ENCODE assay signal across 11 mouse cellular contexts in the genomic region with DNA sequence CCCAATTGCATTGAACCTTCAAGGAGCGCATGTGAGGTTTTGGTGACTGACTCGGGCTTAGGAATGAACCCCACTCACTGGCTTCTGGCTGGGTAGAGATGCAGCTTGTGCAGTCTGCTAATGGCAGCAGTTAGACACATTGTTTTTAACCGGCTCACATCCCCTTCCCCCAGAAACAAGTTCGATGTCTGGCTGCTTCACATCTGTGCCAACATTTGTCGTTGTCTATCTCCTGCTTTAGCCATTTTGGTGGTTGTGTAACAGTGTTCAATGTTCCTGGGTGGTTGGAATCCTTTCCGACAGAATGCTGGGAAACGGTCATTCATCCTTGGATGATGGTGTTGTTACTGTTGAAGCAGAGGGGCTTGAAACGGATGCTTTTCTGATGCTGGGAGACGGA.
DNase-seq lines count a peak whose midpoint lies in the region; ATAC-seq and TF ChIP-seq lines count a peak whose summit lies in the region.
"Had no signal": no experiment of that assay in that cellular context is flagged by ENCODE, and none has a peak within 500 bp of the region (broad histone marks: within the 10 kb centered on the region; RNA-seq: fewer than 3 reads in every experiment).

No protein-coding gene starts in this region.

- H3K4me3 ChIP-seq in hindbrain, embryonic 13.5 days = no peak overlapping the region
- H3K4me3 ChIP-seq in hindbrain, embryonic 12.5 days = no peak overlapping the region
- no peak overlapping the region for H3K4me3 ChIP-seq in midbrain, embryonic 10.5 days
- H3K4me3 ChIP-seq in midbrain, embryonic 16.5 days (ENCODE audit: low read depth, low read length) = no peak overlapping the region
- H3K4me3 ChIP-seq in forebrain, postnatal 0 days (ENCODE audit: low read depth, low read length) = no peak overlapping the region
- no peak overlapping the region for H3K4me3 ChIP-seq in stomach, embryonic 15.5 days (replicated peaks)
- H3K4me3 ChIP-seq: heart, embryonic 10.5 days; liver, embryonic 13.5 days had no signal

- no peak overlapping the region for H3K9ac ChIP-seq in hindbrain, embryonic 13.5 days
- H3K9ac ChIP-seq in hindbrain, embryonic 12.5 days = no peak overlapping the region
- no peak overlapping the region for H3K9ac ChIP-seq in midbrain, embryonic 16.5 days (ENCODE audit: low read depth, low read length)
- H3K9ac ChIP-seq in forebrain, postnatal 0 days = no peak overlapping the region
- no peak overlapping the region for H3K9ac ChIP-seq in stomach, embryonic 15.5 days
- H3K9ac ChIP-seq: liver, embryonic 13.5 days had no signal

- WGBS in hindbrain, embryonic 13.5 days = 68% methylated on average over 9 of the region's 9 CpGs
- 69% methylated on average over 9 of the region's 9 CpGs for WGBS in hindbrain, embryonic 12.5 days
- WGBS in midbrain, embryonic 10.5 days = 81% methylated on average over 9 of the region's 9 CpGs
- WGBS in midbrain, embryonic 16.5 days = 59% methylated on average over 9 of the region's 9 CpGs
- WGBS in forebrain, postnatal 0 days = 60% methylated on average over 9 of the region's 9 CpGs
- WGBS in stomach, embryonic 15.5 days = 60% methylated on average over 9 of the region's 9 CpGs

- no peak for TF ChIP-seq CTCF in forebrain, postnatal 0 days (IDR thresholded peaks at IDR 0.05; ENCODE audit: low read depth)

- H3K27me3 ChIP-seq in hindbrain, embryonic 13.5 days = no peaks in the 10 kb centered on the region
- H3K27me3 ChIP-seq in hindbrain, embryonic 12.5 days = no peaks in the 10 kb centered on the region
- no peaks in the 10 kb centered on the region for H3K27me3 ChIP-seq in midbrain, embryonic 10.5 days (ENCODE audit: low read depth, poor library complexity, severe bottlenecking)
- no peaks in the 10 kb centered on the region for H3K27me3 ChIP-seq in midbrain, embryonic 16.5 days (ENCODE audit: control insufficient read depth, insufficient read depth, low read depth, low read length)
- no peaks in the 10 kb centered on the region for H3K27me3 ChIP-seq in forebrain, postnatal 0 days (ENCODE audit: insufficient read depth, low read length)
- no peaks in the 10 kb centered on the region for H3K27me3 ChIP-seq in stomach, embryonic 15.5 days (replicated peaks)
- H3K27me3 ChIP-seq: liver, embryonic 13.5 days had no signal

- no peaks in the 10 kb centered on the region for H3K9me3 ChIP-seq in hindbrain, embryonic 13.5 days
- no peaks in the 10 kb centered on the region for H3K9me3 ChIP-seq in hindbrain, embryonic 12.5 days (replicated peaks)
- H3K9me3 ChIP-seq in midbrain, embryonic 10.5 days (replicated peaks) = no peaks in the 10 kb centered on the region
- H3K9me3 ChIP-seq in midbrain, embryonic 16.5 days (replicated peaks; ENCODE audit: control insufficient read depth, low read length, poor library complexity, severe bottlenecking) = no peaks in the 10 kb centered on the region
- H3K9me3 ChIP-seq in forebrain, postnatal 0 days (ENCODE audit: low read length) = no peaks in the 10 kb centered on the region
- no peaks in the 10 kb centered on the region for H3K9me3 ChIP-seq in stomach, embryonic 15.5 days
- H3K9me3 ChIP-seq: heart, embryonic 10.5 days; liver, embryonic 13.5 days had no signal

- H3K27ac ChIP-seq in hindbrain, embryonic 13.5 days = peak overlapping the region; percentile 69
- H3K27ac ChIP-seq in hindbrain, embryonic 12.5 days = no peak overlapping the region
- peak overlapping the region; percentile 42; the same call in 1 of the 2 replicates for H3K27ac ChIP-seq in midbrain, embryonic 10.5 days (replicated peaks)
- no peak overlapping the region for H3K27ac ChIP-seq in midbrain, embryonic 16.5 days (ENCODE audit: low read length)
- H3K27ac ChIP-seq in forebrain, postnatal 0 days (ENCODE audit: low read depth, low read length) = peak overlapping the region; percentile 4; the same call in 1 of the 2 replicates
- peak overlapping the region; percentile 68; the same call in 1 of the 2 replicates for H3K27ac ChIP-seq in stomach, embryonic 15.5 days
- H3K27ac ChIP-seq: heart, embryonic 10.5 days; liver, embryonic 13.5 days had no signal

- H3K4me1 ChIP-seq in hindbrain, embryonic 13.5 days (replicated peaks) = peaks cover 73% of the 10 kb centered on the region
- peaks cover 56% of the 10 kb centered on the region for H3K4me1 ChIP-seq in hindbrain, embryonic 12.5 days
- peaks cover 57% of the 10 kb centered on the region for H3K4me1 ChIP-seq in midbrain, embryonic 10.5 days
- H3K4me1 ChIP-seq in midbrain, embryonic 16.5 days (ENCODE audit: control insufficient read depth, insufficient read depth, low read length) = peaks cover 38% of the 10 kb centered on the region
- no peaks in the 10 kb centered on the region; the same call in 1 of the 2 replicates for H3K4me1 ChIP-seq in forebrain, postnatal 0 days (ENCODE audit: insufficient read depth)
- H3K4me1 ChIP-seq in stomach, embryonic 15.5 days = peaks cover 41% of the 10 kb centered on the region

- ATAC-seq in hindbrain, embryonic 13.5 days (ENCODE audit: low FRiP score) = no peak
- no peak for ATAC-seq in hindbrain, embryonic 12.5 days (ENCODE audit: low FRiP score)
- ATAC-seq in midbrain, embryonic 16.5 days = no peak
- 0 out of 2 replicates have a peak, but pooled peaks have one; percentile 12 for ATAC-seq in forebrain, postnatal 0 days
- ATAC-seq in stomach, embryonic 15.5 days (ENCODE audit: insufficient read depth, low FRiP score, low read depth) = no peak
- ATAC-seq: inflammation-experienced regulatory T-cells, adult 6 months had no signal

- DNase-seq in midbrain, embryonic 10.5 days (ENCODE audit: low spot score) = no peak
- DNase-seq in forebrain, postnatal 0 days = no peak
- DNase-seq in adrenal gland, postnatal 14 days = no peak
- DNase-seq in heart, adult 11 months = no peak
- DNase-seq: liver, embryonic 13.5 days had no signal

- H3K4me2 ChIP-seq in hindbrain, embryonic 13.5 days = no peak overlapping the region
- no peak overlapping the region for H3K4me2 ChIP-seq in hindbrain, embryonic 12.5 days (replicated peaks)
- H3K4me2 ChIP-seq in midbrain, embryonic 16.5 days (ENCODE audit: low read length) = no peak overlapping the region
- no peak overlapping the region for H3K4me2 ChIP-seq in forebrain, postnatal 0 days (ENCODE audit: low read depth)
- H3K4me2 ChIP-seq in stomach, embryonic 15.5 days = no peak overlapping the region
- H3K4me2 ChIP-seq: liver, embryonic 13.5 days had no signal

- H3K36me3 ChIP-seq in hindbrain, embryonic 13.5 days = no peaks in the 10 kb centered on the region; the same call in 1 of the 2 replicates
- H3K36me3 ChIP-seq in hindbrain, embryonic 12.5 days = no peaks in the 10 kb centered on the region
- peaks cover 9% of the 10 kb centered on the region for H3K36me3 ChIP-seq in midbrain, embryonic 10.5 days
- H3K36me3 ChIP-seq in midbrain, embryonic 16.5 days (ENCODE audit: control insufficient read depth, insufficient read depth, low read length) = no peaks in the 10 kb centered on the region
- no peaks in the 10 kb centered on the region for H3K36me3 ChIP-seq in forebrain, postnatal 0 days (ENCODE audit: insufficient read depth)
- H3K36me3 ChIP-seq in stomach, embryonic 15.5 days = no peaks in the 10 kb centered on the region
- H3K36me3 ChIP-seq: heart, embryonic 10.5 days; liver, embryonic 13.5 days had no signal

Comparison
In these comparisons a context has a peak if more than half of its experiments do, and no peak if none do; other contexts are left out.
1. H3K27ac ChIP-seq: peak in hindbrain, embryonic 13.5 days (single experiment), midbrain, embryonic 10.5 days (single experiment), forebrain, postnatal 0 days (single experiment) and stomach, embryonic 15.5 days (single experiment); none in hindbrain, embryonic 12.5 days (single experiment) and midbrain, embryonic 16.5 days (single experiment).